Mouse (Mus musculus): ENCODE data around the gene Cage1. TPM values are rescaled to one million over a fixed set of nuclear protein-coding genes. Genes with fewer than 3 reads are reported as not detected.
A peak's percentile ranks its signal among the peaks of the same experiment; 100 is the strongest.

Gene Cage1
- polyA plus RNA-seq, 1 experiment from 2014 or later, result 1.6 TPM

DNA sequence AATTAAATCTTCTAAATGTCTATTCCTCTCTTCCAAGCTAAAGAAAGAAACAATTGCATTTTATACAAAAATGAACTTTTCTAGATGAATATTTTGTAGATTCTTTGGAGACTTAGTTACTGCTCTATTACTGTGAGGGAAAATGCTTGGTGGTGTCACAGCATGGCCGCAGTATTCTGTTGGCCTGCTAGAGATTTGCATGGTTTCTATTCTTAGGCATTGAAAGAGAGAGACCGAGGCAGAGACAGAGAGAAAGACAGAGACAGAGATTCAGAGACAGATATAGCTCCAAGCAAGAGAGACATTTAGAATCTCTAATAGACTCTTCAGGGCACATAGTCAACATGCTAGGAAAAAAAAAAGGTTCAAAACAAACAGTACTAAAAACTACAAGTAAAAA, 28.9 kb downstream of the Cage1 start:
- Histone ChIP-seq H3K4me2 (no peak overlapping the region), H3K36me3 (no peaks in the 10 kb centered on the region), H3K27me3 (no peaks in the 10 kb centered on the region), H3K4me1 (replicated peaks) (no peaks in the 10 kb centered on the region), H3K4me3 (no peak overlapping the region), H3K9ac (no peak overlapping the region), H3K27ac (replicated peaks) (no peak overlapping the region), H3K9me3 (no peaks in the 10 kb centered on the region)
- ATAC-seq (ENCODE audit: low read depth), result no peak
- WGBS, result 90% methylated on average over 2 of the region's 2 CpGs

DNA sequence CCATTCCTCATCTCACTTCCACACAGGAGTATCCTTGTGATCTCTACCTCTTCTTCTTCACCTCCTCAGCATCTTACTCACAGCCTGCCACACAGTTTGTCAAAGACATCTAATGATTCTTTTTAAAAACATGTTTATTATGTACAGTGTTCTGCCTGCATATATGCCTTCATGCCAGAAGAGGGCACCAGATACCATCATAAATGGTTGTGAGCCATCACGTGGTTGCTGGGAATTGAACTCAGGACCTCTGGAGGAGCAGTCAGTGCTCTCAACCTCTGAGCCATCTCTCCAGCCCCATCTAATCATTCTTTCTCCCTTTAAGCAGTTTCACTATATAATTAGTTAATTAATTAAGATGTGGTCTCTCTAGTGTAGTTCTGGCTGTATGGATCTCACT, 34.4 kb downstream of the Cage1 start:
- Histone ChIP-seq H3K4me1 (replicated peaks) (no peaks in the 10 kb centered on the region), H3K9ac (no peak overlapping the region), H3K4me2 (no peak overlapping the region), H3K27ac (replicated peaks) (no peak overlapping the region), H3K36me3 (no peaks in the 10 kb centered on the region), H3K9me3 (no peaks in the 10 kb centered on the region), H3K27me3 (no peaks in the 10 kb centered on the region), H3K4me3 (no peak overlapping the region)
- no peak for ATAC-seq (ENCODE audit: low read depth)
- 46% methylated on average over 1 of the region's 1 CpGs for WGBS

DNA sequence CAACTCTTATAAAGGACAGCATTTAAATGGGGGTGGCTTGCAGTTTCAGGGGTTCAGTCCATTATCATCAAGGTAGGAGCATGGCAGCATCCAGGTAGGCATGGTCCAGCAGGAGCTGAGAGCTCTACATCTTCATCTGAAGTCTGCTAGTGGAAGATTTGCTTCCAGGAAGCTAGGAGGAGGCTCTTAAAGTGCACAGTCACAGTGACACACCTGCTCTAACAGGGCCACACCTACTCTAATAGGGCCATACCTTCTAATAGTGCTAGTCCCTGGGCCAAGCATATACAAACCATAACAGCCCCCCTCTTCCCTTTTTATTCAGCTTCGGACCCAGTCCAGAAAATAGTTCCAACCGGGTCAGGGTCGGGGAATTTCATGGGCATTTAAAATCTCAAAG, 37.2 kb downstream of the Cage1 start:
- no peak overlapping the region for H3K4me3 ChIP-seq
- peaks cover under 1% of the 10 kb centered on the region; the same call in 1 of the 2 replicates for H3K4me1 ChIP-seq (replicated peaks)
- H3K9ac ChIP-seq, result no peak overlapping the region
- no peak for ATAC-seq (ENCODE audit: low read depth)
- no peaks in the 10 kb centered on the region for H3K36me3 ChIP-seq
- no peaks in the 10 kb centered on the region; the same call in 1 of the 2 replicates for H3K27me3 ChIP-seq
- H3K9me3 ChIP-seq, result no peaks in the 10 kb centered on the region
- no peak overlapping the region for H3K27ac ChIP-seq (replicated peaks)
- H3K4me2 ChIP-seq, result no peak overlapping the region
- 65% methylated on average over 3 of the region's 3 CpGs for WGBS

DNA sequence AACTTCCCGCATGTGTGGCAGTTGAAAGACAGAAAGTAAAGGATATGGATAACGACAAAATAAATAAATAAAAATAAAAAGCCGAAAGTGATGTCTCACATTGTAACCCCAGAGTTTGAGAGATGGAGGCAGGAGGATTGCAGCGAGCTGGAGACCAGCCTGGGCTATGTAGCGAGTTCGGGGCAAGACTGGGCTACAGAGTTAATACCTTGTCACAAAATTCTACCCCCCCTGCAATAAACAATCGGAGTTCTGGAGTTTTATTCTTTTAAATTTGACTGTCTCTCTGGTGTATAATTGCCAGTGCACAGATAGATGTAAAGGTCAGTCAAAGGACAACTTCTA, 42.5 kb downstream of the Cage1 start:
- H3K27ac ChIP-seq (replicated peaks), result peak overlapping the region; percentile 94
- H3K27me3 ChIP-seq, result no peaks in the 10 kb centered on the region; the same call in 1 of the 2 replicates
- WGBS, result 20% methylated on average over 7 of the region's 7 CpGs
- ATAC-seq (ENCODE audit: low read depth), result peak; percentile 60
- peak overlapping the region; percentile 65 for H3K9ac ChIP-seq
- H3K4me2 ChIP-seq, result peak overlapping the region; percentile 78
- peaks cover 18% of the 10 kb centered on the region for H3K4me1 ChIP-seq (replicated peaks)
- H3K36me3 ChIP-seq, result peaks cover 20% of the 10 kb centered on the region
- peak overlapping the region; percentile 91 for H3K4me3 ChIP-seq
- no peaks in the 10 kb centered on the region for H3K9me3 ChIP-seq

DNA sequence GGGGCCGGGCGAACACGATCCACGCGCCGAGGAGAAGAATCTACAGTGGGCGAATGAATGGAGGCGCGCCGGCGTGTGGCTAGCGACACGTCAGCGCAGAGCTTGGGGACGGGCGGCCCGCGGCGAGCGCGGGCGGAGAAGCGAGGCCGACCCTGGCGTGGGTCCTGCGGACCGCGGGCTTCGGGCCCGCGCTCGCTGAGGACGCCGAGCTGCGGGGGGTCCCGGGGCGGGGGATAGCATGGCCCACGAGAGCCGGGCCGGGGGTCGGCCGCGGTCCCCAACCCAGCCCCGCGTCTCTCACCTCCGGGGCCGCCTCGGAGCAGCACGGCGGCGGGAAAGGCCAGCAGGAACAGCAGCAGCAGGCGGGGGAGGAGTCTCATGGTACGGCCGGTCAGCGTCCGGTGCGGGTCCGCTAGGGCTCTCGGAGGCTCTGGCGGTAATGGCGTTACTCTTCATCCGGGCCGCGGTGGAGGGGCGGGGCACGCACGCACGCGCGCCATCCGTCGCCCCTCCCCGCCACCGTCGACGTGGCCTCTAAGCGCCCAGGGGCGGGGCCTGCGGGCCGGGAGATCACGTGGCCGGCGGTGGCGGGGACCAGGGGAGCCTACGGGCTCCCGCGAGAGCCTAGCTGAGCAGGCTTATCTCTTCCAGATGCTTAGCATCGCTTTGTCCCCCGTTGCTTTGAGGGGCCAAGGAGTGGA, 43.0 kb downstream of the Cage1 start, which contains the start of gene Ssr1:
TSS of gene Ssr1 (minus strand) at position 514 of the 701 bp plus-strand sequence.
- Histone ChIP-seq H3K9ac (peak within 1 kb of the TSS; percentile 94), H3K4me3 (peak within 1 kb of the TSS; percentile 91), H3K27ac (replicated peaks) (peak within 1 kb of the TSS; percentile 94), H3K4me2 (peak within 1 kb of the TSS; percentile 78), H3K36me3 (peaks cover 25% of the 10 kb centered on the region), H3K27me3 (no peaks in the 10 kb centered on the region; the same call in 1 of the 2 replicates), H3K4me1 (replicated peaks) (peaks cover 18% of the 10 kb centered on the region), H3K9me3 (no peaks in the 10 kb centered on the region)
- WGBS, result under 1% methylated on average over 73 of the region's 89 CpGs
- ATAC-seq (ENCODE audit: low read depth), result peak; percentile 99

DNA sequence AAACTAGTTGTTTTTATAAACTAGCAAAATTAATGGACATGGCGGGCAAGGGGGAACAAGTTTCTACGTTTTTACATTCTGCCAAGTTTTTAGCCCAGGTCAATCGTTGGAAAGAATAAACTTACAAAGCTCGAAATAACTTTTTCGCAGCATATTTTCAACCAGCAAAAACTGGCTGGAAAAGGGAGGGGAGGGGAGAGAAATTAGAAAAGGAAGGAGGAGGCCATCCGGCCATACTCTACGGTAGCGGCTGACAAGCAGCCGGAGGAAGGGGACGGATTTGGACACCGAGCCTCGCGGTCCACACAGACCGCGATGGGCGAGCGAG, 43.5 kb downstream of the Cage1 start:
- H3K27me3 ChIP-seq, result no peaks in the 10 kb centered on the region; the same call in 1 of the 2 replicates
- peak overlapping the region; percentile 91 for H3K4me3 ChIP-seq
- H3K27ac ChIP-seq (replicated peaks), result peak overlapping the region; percentile 94
- H3K9ac ChIP-seq, result peak overlapping the region; percentile 94
- ATAC-seq (ENCODE audit: low read depth), result no peak
- H3K4me1 ChIP-seq (replicated peaks), result peaks cover 18% of the 10 kb centered on the region
- no peaks in the 10 kb centered on the region for H3K9me3 ChIP-seq
- peak overlapping the region; percentile 78 for H3K4me2 ChIP-seq
- peaks cover 30% of the 10 kb centered on the region for H3K36me3 ChIP-seq
- under 1% methylated on average over 17 of the region's 17 CpGs for WGBS

DNA sequence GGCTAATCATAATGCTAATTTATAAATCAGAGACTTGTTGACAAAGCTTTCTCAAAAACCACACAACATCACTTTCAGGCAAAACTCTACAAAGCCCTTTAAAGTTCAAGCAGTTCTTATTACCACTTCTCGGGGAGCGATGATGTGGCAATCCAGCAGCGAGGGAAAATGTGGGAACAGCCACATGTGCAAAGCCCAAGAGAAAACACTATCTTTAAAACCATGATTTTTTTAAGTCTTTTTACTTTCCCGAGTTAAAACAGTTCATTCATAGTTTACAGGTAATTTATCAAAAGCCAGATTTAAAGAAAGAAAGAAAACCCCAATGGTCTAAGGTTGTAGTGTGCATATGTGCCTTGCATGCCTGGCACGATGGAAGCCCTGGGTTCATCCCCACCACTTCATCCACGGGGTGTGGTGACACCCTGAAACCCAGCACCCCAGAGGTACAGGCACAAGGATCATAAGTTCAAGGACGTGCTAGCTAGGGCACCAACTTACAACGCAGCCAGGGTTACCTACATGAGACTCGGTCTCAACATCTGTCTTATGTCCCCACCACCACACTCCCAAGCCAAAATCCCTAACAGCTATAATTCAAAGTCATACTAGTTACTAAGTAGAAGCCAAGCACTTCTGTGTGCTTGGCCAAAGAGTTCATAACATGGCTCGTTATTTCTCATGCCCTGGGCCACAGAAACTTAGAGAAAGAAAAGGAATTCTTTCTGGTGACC, 44.1 kb downstream of the Cage1 start:
- Histone ChIP-seq H3K27me3 (no peaks in the 10 kb centered on the region; the same call in 1 of the 2 replicates), H3K4me2 (peak overlapping the region; percentile 78), H3K36me3 (peaks cover 35% of the 10 kb centered on the region), H3K9ac (peak overlapping the region; percentile 94), H3K27ac (replicated peaks) (peak overlapping the region; percentile 94; the same call in 1 of the 2 replicates), H3K9me3 (no peaks in the 10 kb centered on the region), H3K4me3 (peak overlapping the region; percentile 91), H3K4me1 (replicated peaks) (peaks cover 18% of the 10 kb centered on the region)
- ATAC-seq (ENCODE audit: low read depth), result no peak
- WGBS, result 10% methylated on average over 10 of the region's 10 CpGs

DNA sequence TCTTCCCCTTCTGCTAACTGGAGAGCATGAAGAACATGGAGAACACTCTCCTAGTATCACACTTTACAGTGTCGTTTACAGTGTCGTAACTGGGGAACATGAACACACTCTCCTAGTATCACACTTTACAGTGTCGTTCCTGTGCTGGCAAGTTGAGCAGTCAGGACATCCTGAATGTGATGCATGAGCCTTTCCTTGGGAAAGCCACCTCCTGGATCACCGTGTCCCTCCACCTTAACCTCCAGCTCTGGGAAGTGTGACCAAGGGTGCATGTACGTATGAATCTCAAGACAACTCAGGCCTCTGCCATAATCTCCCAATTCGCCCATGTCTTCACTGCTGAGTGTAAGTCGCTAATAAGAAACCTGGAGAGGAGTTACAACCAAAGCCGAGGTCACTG, 47.2 kb downstream of the Cage1 start:
- ATAC-seq (ENCODE audit: low read depth), result no peak
- Histone ChIP-seq H3K27me3 (no peaks in the 10 kb centered on the region), H3K4me2 (no peak overlapping the region), H3K36me3 (peaks cover 63% of the 10 kb centered on the region), H3K9me3 (no peaks in the 10 kb centered on the region), H3K4me3 (no peak overlapping the region), H3K9ac (no peak overlapping the region), H3K27ac (replicated peaks) (no peak overlapping the region), H3K4me1 (replicated peaks) (peaks cover 17% of the 10 kb centered on the region)
- WGBS, result 94% methylated on average over 8 of the region's 8 CpGs

DNA sequence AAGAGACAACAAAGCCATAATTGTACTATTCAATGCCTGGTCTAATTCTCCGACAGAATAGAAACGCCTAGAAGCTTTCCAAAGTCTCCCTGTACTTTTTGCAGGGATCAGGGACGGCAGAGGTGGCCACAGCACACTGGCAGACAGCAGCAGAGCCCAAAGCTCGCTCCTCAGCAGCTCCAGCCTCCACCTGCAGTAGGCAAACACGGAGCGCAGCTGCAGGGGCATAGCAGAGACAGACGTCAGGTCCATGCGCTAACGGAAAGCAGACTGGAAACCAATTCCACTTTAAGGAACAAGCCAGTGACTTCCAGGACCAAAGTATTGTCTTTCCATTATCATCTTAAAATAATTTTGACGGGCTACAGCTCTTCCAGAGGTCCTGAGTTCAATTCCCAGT, 50.7 kb downstream of the Cage1 start:
- no peak overlapping the region for H3K4me3 ChIP-seq
- H3K4me2 ChIP-seq, result no peak overlapping the region
- H3K36me3 ChIP-seq, result peaks cover 94% of the 10 kb centered on the region
- no peak overlapping the region for H3K9ac ChIP-seq
- H3K27ac ChIP-seq (replicated peaks), result no peak overlapping the region
- ATAC-seq (ENCODE audit: low read depth), result no peak
- WGBS, result 82% methylated on average over 10 of the region's 10 CpGs
- no peaks in the 10 kb centered on the region for H3K4me1 ChIP-seq (replicated peaks)
- no peaks in the 10 kb centered on the region for H3K27me3 ChIP-seq
- no peaks in the 10 kb centered on the region for H3K9me3 ChIP-seq

DNA sequence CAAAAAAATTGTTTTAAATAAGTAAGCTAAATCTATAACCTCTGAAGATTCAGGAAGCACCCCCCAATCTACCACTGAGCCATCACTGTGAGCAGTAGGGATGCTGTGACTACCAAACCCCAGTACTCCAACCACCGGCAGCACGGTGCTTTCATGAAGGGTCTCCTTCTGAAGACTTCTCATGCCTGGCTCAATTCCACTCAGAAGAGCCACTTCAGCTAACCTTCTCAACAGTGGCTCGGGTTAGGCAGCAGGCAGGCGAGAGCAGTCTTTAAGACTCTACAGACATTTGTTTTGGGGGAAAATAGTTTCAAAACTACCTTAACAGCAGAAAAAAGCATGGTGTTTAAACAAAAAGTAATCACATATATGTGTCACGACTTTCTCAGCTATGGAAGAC, 55.8 kb downstream of the Cage1 start:
- Histone ChIP-seq H3K36me3 (peaks cover 87% of the 10 kb centered on the region), H3K4me1 (replicated peaks) (no peaks in the 10 kb centered on the region), H3K27me3 (no peaks in the 10 kb centered on the region), H3K27ac (replicated peaks) (no peak overlapping the region), H3K4me2 (no peak overlapping the region), H3K9ac (no peak overlapping the region), H3K9me3 (no peaks in the 10 kb centered on the region), H3K4me3 (no peak overlapping the region)
- ATAC-seq (ENCODE audit: low read depth), result no peak
- 90% methylated on average over 5 of the region's 5 CpGs for WGBS

DNA sequence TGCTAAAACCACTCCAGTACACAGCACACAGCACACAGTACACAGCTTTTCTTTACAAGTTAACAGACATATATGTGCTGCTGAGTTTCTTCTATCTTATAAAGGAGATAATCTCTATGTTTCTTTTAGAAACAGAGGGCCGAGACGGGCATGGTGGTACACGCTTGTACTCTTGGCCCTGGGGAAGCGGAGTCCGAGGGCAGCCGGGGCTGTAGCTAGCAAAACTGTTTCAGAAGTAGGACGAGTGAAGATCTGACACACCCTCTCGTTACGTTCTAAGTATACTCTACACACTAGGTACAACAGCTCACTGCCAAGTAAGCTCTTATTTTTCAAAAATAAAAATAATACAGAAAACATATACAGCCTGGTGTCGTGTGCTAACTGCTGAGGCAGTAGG, 56.5 kb downstream of the Cage1 start:
- ATAC-seq (ENCODE audit: low read depth), result no peak
- Histone ChIP-seq H3K27ac (replicated peaks) (no peak overlapping the region), H3K9me3 (no peaks in the 10 kb centered on the region), H3K9ac (no peak overlapping the region), H3K27me3 (no peaks in the 10 kb centered on the region), H3K4me3 (no peak overlapping the region), H3K36me3 (peaks cover 88% of the 10 kb centered on the region), H3K4me1 (replicated peaks) (no peaks in the 10 kb centered on the region), H3K4me2 (no peak overlapping the region)
- 93% methylated on average over 10 of the region's 10 CpGs for WGBS

DNA sequence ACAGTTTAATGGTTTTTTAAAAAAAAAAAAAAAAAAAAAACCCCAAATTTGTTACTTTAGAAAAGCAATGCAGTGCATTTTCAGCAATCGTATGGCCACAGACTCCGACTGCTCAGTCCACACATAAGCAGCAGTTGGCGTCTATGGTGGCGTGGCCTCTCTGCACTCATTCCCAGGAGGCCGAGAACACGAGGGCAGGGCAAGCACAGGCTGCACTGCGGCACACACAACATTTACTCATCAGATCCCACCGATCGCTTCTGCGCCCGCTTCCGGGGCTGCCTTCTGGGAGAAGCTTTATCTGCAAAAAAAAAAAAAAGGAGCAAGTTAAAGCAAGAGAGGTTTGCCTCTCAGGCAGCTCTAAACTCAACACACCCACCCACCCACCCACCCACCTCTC, 57.4 kb downstream of the Cage1 start:
- 85% methylated on average over 12 of the region's 12 CpGs for WGBS
- Histone ChIP-seq H3K36me3 (peaks cover 84% of the 10 kb centered on the region), H3K9ac (no peak overlapping the region)

More for the DNA sequence above, 57.4 kb downstream of the Cage1 start:
- Histone ChIP-seq H3K4me2 (no peak overlapping the region), H3K4me3 (no peak overlapping the region), H3K9me3 (no peaks in the 10 kb centered on the region), H3K27me3 (no peaks in the 10 kb centered on the region), H3K27ac (replicated peaks) (no peak overlapping the region), H3K4me1 (replicated peaks) (no peaks in the 10 kb centered on the region)
- no peak for ATAC-seq (ENCODE audit: low read depth)

Data from neural tube, embryonic 13.5 days (tissue).